Mouse (Mus musculus) A20 (cell line): Measurements from ENCODE around the gene Map4.
"Not testable (repeated sequence)": the region's sequence is repeated elsewhere in the genome, so short reads cannot be mapped to it uniquely, and the experiment has no call there.

Source experiments
- DNase-seq: peaks from one replicate; pipeline ENCODE4 v3.0.0-alpha.2; 2011; ENCODE audit warnings: low read depth, low spot score

Map4 gene

DNA sequence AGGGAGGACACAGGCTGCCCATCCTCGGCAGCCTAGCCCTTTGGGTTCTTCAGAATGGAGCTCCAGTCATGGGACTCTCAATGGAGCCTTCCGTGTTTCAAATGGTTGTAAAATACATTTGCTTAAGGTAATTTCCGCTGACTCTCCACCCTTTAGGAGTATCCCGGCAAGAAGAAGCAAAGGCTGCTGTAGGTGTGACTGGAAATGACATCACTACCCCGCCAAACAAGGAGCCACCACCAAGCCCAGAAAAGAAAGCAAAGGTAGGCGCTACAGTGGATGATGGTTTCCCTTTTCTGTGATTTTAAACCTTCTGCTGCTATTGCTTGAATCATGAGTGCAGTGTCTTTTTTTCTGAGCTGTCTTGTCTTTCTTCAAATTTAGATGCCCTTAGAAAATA, 131.6 kb downstream of the Map4 start:
- no peak for DNase-seq

DNA sequence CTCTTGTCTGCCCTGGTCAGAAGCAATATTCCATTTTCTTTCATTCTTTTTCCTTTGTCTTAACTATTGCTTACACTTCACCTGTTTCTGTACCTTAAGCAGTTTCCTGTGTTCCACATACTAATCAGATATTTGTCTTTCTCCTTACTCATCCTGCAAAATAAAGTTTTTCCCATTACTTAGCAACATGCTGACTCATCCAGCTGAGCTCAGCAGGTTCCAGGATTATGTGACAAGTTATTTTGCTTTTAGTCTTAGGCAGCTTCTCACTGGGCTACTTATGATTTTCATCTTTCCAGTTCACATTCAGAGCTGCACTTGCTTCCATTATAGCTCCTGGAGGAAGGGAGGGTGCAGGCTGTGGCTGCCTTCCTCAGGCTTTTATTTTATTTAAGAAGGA, 133.4 kb downstream of the Map4 start:
- DNase-seq, result no peak

DNA sequence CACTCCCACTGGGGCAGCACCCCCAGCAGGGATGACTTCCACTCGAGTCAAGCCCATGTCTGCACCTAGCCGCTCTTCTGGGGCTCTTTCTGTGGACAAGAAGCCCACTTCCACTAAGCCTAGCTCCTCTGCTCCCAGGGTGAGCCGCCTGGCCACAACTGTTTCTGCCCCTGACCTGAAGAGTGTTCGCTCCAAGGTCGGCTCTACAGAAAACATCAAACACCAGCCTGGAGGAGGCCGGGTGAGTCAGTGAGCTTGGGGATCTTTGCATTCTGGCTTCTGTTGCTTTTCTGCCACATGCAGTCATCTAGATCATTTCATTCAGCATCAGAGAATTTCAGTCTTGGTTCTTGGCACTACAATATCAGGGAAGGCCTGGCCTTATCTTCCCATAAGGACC, 137.5 kb downstream of the Map4 start:
- no peak for DNase-seq

DNA sequence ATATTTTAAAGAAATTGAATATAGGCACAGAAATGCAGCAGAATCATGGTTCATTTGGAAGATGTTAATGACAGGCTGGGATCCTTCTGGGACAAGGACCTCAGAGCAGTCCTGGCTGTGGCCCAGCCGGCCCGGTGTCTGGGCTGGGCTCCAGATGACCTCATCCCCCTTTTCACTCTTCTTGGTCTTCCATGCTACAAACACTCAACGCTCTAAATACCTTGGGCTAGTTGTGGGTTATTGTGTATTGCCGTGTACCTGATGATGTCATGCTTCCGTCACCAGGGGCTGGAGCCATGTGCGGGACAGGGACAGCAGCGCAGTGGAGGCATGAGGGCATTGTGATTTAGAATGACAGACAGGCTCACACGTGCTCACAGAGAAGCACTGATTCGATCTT, 139.1 kb downstream of the Map4 start:
- no peak for DNase-seq

DNA sequence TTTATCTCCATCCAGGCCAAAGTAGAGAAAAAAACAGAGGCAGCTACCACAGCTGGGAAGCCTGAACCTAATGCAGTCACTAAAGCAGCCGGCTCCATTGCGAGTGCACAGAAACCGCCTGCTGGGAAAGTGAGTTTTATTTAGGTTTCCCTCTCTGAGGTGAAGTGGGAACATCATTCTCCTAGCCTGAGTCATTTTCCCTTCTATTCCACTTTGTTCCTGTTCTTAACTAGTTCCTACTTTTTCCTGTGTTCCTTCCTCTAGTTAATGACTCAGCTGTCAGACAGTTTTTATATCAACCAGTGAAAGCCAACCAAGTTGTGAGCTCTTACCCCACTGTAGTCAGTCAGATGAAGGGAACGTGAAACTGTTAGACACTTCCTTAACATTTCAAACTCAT, 139.8 kb downstream of the Map4 start:
- DNase-seq, result no peak

DNA sequence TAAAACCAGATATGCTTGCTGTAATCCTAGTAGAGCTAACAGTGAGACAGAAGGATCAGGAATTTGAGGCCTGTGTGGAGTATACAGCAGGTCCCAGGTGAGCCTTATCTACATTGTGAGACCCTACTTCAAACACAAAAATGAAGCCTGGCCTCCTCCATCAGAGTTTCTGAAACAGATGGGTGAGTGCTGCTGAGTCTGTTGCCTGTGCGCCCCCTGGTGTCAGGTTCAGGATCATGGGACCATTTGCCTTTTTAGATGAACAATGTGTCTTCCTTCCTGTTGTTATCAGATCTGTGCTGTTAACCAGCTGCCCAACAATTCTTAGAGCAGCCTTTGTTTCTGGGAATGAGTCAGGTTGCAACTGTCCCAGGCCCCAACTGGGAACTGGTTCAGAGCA, 140.6 kb downstream of the Map4 start:
- peak; percentile 70 for DNase-seq

DNA sequence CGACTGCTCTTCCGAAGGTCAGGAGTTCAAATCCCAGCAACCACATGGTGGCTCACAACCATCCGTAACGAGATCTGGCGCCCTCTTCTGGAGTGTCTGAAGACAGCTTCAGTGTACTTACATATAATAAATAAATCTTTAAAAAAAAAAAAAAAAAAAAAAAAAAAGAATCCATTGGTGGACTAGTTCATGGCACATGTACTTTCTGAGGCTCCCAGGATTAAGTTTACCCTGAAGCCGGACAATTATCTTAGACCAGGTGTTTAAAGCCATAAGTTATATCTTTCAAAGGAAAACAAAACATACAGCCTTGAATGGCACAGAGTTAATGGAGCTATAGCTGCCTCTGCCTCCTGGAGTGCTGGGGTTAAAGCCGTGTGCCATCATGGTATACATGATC, 145.2 kb downstream of the Map4 start:
- not testable (repeated sequence) for DNase-seq

DNA sequence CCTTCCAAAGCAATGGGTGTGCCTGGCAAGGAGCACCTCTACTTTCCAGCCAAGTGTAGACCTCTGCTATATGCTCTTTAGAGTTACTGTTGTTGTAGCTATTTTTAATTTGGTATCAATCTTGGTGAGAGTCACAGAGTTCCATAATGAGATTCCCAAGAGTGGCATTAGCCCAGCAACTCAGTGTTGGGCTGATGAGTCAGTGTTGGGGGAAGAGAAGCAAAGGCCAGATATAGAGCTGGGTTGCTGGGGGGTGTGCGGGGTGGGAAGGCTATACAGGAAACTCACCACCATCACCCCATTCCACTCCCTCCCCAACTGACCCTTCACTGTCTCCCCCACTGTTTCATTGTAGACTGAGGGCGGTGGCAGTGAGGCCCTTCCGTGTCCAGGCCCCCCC, 149.8 kb downstream of the Map4 start:
- DNase-seq, result no peak

DNA sequence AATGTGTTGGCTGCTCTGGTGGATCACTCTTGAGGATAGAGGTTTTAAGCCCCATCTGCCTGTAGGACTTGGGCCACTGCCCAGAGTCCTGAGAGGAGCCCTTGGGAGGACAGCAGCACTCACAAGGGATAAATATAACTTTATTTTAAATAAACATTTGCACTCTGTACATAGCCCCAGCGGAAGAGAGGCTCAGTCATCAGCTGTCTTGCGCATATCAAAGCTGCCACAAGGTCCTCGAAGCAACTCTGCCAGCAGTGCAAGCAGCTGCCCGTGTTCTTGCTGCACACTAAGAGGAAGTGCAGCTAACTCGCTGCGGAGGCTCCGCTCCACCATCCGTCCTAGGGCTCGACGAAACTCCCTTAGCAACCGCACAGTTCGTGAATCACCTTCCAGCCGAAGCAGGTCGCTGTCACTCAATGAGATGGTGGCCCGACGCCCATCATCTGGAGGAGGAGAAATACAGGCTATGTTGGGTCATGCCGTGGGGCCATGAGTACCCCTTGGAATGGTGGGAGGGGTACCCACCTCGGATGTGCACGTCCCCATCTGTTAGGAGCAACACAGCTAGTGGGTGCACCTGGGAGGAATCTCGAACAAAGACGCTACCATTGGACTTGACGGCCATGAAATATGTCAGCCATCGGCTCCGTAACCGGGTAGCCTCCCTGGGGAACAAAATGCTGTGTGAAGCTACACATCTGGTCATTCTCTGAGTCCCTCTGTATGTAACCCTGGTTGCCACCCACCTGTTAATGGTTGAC, 153.1 kb downstream of the Map4 start:
- no peak for DNase-seq

DNA sequence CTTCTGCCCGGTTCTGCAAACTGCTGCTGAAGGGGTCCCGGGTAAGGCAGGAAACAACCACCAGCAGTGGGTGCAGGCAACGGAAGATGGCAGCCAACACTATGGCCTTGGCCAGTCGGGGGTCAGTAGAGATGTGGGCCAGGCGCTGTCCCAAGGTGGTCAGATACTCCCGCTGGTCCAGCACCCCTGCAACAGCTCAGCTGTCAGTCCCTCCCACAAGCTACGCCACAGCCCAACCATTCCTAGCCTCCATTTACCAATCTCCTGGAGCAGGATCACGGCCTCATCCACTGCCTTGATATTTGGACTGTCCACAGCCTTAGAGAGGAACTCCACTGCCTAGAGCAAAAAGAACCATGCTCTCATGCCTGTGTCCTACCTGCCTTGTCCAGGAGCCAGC, 154.4 kb downstream of the Map4 start:
- DNase-seq, result no peak

DNA sequence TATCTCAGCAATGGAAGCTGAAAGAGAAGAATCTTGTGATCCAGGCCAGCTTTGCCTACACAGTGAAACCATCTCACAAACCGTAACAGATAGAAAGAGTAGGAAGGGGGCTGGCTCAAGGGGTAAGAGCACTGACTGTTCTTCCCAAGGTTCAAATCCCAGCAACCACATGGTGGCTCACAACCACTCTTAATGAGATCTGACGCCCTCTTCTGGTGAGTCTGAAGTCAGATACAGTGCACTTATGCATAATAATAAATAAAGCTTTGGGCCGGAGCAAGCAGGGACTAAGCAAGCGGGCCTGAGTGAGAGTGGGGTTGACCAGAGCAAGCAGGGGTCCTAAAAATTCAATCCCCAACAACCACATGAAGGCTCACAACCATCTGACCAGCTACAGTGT, 162.0 kb downstream of the Map4 start:
- DNase-seq, result no peak

DNA sequence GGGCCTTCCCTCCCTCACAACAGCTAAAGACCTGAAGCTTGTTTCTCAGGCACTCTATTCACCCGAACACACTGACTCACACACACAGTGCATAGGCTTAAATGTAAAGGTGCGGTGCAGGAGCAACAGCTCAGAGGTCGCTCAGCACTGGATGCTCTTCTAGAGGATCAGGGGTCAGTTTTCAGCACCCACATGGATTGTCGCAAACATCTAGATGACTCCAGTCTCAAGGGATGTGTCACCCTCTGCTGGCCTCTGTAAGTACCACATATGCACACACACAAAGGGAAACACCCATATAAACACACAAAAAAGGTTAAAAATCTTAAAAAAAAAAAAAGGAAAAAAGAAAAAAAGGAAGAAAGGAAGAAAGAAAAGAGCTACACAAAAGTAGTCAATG, 163.5 kb downstream of the Map4 start:
- DNase-seq, result no peak

DNA sequence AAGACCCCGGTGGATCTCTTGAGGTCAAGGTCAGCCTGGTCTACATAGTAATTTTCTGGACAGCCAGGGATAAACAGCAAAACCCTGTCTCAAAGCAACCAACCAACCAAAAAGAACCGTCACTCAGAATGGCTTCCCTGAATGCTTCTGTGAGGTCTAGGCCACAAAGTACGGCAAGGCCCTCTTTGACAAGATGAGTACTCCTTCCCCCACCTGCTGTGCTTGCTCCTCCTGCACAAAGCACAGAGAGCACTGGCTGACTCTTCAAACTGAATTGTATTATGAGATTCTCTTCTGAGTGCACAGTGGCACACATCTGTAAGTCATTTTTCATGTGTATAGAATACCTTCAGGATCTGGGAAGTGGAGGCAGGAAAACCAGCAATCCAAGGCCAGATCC, 166.5 kb downstream of the Map4 start:
- DNase-seq, result no peak

DNA sequence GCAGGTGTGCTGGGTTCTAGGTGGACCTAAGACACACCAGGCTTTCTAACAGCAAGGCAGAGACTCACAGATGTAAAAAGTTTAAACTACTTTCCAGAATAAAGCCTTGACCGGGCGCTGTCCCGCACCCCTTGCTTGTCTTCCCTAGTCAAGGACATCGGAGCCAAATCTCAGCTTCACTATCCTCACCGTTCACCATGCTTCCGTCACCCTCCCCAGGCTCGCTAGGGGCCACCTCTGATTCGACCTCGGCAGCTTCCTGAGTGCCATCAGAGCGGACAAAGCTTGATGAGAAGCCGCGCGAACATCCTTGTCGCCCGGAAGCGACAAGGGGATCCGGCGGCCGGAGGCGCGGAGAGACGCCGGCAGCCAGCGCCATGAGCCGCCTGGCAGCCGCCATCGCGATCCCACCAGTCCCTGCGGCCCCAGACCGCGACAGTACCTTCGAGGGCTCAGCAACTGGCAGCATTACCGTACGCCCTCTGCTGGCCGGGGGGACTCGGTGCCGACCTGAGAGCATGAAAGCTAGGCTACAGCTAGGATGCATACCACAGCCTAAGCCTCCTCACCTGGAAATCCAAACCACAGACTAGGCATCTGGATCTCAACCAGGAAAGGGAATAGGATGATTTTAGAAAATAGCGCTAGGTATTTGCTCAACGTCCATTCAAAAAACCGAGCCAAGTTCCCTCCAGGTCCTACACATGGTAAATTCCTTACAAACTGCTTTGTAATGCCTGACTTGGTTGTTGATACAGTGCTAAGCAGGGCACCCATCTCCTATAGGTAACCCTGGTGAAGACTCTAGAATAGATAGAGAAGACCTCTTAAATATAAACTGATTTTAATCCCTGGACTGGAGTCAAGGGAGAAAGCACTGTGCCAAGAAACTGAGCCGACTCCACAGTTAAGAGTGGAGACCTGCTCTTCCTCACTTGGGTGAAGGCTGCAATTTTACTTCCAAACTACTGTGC, 169.7 kb downstream of the Map4 start:
- DNase-seq, result peak; percentile 91

DNA sequence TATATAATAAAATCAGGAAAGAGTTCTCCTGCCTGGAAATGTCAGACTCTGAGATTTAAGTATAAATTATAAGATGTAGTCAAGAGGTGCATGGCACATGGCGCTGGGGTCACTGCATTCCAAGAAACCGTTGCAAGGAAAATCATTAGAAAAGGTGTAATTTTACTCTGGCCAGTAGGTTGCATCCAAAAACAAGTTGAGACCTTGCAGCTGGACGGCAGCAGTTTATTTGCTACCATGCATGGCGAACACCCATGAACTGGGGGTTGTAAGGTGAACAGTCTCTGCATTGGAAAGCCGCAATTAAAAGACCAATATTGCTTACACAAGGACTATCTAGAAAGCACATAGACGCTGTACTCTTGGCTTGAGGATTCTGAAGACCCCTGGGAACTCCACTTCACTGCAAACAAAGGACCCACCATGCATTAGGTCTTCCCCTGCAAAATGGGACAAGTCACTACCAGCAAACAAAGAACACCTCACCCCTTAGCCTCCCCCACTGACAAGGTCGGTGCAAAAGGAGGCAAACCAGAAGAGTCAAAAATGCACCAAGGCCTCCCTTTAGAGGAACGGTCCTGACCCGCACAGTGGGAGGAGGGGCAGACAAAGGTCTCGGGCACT, 185.2 kb downstream of the Map4 start:
- no peak for DNase-seq

DNA sequence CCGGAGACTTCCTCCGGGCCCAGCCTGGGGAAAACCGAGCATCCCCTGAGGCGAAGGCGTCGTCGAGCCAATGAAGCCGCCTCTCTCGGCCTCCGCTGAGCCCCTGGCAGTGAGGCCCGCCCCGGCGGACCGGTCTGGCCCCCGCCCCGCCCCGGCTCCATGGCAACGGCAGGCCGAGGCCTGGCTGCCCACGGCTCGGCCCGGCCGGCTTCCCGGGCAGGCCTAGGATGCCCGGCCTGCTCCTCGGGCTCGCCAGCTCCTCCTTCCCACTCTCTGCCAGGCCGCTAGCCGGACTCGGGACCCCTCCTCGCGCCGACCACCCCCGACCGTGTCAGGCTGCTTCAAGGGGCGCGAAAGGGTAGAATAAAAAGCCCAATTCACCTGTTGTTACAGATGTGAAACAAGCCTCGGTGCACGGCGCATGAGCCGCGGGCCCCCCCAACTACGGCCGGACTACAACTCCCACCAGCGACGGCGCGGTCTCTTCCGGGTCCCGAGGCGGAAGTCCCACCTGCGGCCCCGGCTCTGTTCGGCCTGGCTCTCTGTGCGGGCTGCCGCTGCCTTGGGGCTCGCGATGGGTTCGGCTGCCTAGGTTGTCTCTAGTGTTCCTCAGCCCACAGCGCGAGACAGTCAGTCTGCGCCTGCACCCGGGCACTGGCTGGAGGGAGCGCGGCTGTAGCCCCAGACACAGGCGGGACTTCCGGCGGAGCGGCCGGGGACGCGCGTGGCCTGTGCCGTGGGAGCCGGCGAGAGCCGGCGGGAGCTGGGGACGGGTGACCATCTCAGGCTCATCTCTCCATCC, 185.9 kb downstream of the Map4 start, which contains the start of gene Smarcc1:
TSS of gene Smarcc1 (plus strand) at position 732 of the 802 bp plus-strand sequence.
- peak; percentile 98 for DNase-seq

DNA sequence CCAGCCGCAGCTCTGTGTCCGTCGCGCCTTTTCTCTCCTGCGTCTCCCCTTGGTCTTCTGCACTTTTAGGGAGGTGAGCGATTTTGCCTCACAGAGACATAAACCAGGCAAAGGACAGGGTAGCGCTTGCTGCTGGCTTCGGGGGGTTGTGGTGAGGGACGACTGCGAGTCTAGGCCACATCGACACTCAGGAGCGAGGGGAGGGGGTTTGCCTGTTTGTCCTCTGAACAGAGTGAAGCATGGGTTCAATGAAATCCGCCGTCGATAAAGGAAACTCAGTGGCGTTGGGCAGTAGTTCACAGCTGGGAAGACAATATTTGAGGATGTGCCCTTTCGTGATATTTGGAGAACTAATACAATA, 186.5 kb downstream of the Map4 start, which contains the start of gene Dhx30:
TSS of gene Dhx30 (minus strand) at position 52 of the 361 bp plus-strand sequence.
- no peak for DNase-seq

DNA sequence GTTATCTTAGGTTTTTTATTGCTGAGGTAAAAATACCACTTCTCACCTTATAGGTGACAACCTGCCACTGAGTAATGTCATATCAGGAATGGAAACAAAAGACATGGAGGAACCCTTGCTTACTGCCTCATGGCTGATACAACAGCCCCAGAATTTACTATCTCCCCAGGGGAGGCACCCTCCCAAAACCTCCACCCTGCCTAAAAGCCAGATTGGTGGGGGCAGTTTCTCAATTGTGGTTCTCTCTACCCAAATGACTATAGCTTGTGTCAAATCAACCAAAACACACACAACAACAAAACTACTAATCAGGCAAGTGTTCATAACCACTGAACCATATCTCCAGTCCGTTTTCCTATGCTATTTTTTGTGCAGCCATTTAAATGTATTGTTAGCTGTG, 187.0 kb downstream of the Map4 start:
- DNase-seq, result peak; percentile 75

DNA sequence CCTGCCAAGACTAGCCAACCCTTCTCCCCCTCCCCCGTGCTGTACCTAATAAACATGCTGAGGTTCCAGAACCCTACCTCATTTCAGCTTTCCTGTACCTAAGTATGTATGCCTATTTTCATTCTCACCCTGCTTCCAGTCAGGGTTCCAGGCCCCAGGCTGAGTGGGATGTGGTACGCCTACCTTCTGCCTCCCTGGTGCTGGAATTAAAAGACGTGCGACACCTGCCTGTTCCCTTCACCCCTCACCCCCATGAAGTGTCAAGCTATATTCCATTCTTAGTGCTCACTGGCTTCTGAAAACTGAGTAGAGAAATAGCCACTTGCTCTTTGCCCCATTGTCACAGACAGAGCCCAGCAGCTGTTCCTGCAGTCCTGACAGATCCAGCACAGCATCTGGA, 190.2 kb downstream of the Map4 start:
- DNase-seq, result peak; percentile 27

DNA sequence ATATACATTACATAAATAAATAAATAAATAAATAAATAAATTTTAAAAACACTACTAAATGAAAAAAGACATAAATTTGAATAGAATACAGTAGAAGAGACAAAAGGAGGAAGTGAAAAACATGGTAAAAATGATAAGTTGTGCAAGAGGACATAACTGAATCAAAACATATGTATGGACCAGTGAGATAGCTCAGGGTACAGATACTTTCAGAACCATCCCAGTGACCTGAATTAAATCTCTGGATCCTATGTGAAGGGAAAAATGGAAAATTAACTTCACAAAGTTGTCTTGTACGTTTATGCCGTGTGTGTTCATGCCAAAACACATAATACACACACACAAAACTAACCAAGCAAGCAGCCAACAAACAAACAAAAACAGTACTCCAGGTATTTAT, 192.1 kb downstream of the Map4 start:
- DNase-seq, result peak; percentile 59

DNA sequence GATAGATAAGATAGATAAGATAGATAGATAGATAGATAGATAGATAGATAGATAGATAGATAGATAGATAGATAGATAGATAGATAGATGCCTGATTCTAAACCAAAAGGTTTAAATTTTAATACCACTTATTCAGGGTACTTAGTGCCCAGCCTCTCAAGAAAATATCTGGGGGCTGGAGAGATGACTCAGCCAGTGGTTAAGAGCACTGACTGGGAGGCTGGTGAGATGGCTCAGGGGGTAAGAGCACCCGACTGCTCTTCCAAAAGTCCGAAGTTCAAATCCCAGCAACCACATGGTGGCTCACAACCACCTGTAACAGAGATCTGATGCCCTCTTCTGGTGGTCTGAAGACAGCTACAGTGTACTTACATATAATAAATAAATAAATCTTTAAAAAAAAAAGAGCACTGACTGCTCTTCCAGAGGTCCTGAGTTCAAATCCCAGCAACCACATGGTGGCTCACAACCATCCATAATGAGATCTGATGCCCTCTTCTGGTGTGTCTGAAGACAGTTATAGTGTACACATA, 192.8 kb downstream of the Map4 start:
- DNase-seq, result peak; percentile 49
